Mouse (Mus musculus): ENCODE data around the gene Snap47. TPM values are rescaled to one million over a fixed set of nuclear protein-coding genes. Genes with fewer than 3 reads are reported as not detected.
A peak's percentile ranks its signal among the peaks of the same experiment; 100 is the strongest.

Snap47 gene
- polyA plus RNA-seq, 2 experiments = 12.4 to 21.6 TPM

DNA sequence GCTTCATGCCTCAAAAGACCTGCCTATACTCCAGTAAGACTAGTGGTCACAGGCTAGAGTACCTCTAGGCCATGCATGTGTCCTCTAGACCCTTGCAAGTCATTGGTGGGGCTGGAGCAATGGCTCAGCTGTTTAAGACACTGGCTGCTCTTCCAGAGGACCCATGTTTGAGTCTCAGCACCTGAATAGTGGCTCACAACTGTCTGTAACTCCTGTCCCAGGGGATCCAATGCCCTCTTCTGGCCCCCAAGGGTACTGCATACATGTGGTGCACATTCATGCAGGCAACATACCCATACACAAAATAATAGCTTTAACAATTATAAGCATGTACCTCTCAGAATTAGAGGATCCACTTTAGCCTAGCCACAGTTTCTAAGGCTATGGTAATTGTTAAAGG is 7.9 kb downstream of the Snap47 start:
- DNase-seq (ENCODE audit: low read depth in 3 of 3, low spot score in 3 of 3) (no peak), ATAC-seq (ENCODE audit: insufficient read depth) (no peak)
- Histone ChIP-seq H3K27me3 (ENCODE audit: control insufficient read depth, insufficient read depth, low read length) (no peaks in the 10 kb centered on the region), H3K27ac (no peak overlapping the region), H3K4me3 (ENCODE audit: insufficient read depth in 1 of 2, low read depth in 2 of 2, low read length in 2 of 2) (no peak overlapping the region), H3K4me2 (ENCODE audit: low read depth) (no peak overlapping the region), H3K9me3 (ENCODE audit: control insufficient read depth, low read length) (no peaks in the 10 kb centered on the region), H3K4me1 (replicated peaks; ENCODE audit: control insufficient read depth in 2 of 2, insufficient read depth in 2 of 2, low read length in 1 of 2) (no peaks in the 10 kb centered on the region), H3K9ac (replicated peaks) (no peak overlapping the region), H3K36me3 (replicated peaks; ENCODE audit: control insufficient read depth, insufficient read depth, low read depth) (no peaks in the 10 kb centered on the region)
- peak; percentile 42 for TF ChIP-seq CTCF (IDR thresholded peaks at IDR 0.05; ENCODE audit: low read depth)
- no peak for TF ChIP-seq EP300 (IDR thresholded peaks at IDR 0.05; ENCODE audit: low read depth)

DNA sequence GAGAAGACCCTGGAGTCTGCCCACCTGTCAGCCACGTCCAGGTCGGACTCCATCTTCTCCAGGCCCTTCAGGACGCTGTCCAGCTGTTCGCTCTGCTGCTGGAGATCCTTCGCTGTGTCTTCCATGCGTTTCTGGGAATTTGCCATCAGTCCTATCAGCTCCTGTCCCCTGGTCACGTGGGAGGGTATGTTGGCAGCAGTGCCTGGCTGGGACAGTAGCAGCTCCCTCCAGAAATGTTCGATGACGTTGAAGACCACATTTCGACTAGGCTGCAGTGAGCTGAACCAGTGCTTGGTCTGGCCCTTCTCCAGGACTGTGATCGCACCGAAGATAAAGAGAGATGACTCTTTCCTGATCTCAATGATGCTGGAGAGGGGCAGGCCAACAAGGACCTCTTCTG is 13.0 kb downstream of the Snap47 start:
- ATAC-seq (ENCODE audit: insufficient read depth) = no peak
- no peak overlapping the region for H3K27ac ChIP-seq
- DNase-seq (ENCODE audit: low read depth in 3 of 3, low spot score in 3 of 3) = no peak
- no peak overlapping the region for H3K9ac ChIP-seq (replicated peaks)
- H3K27me3 ChIP-seq (ENCODE audit: control insufficient read depth, insufficient read depth, low read length) = no peaks in the 10 kb centered on the region
- no peak overlapping the region for H3K4me2 ChIP-seq (ENCODE audit: low read depth)
- TF ChIP-seq EP300 (IDR thresholded peaks at IDR 0.05; ENCODE audit: low read depth) = no peak
- no peak for TF ChIP-seq CTCF (IDR thresholded peaks at IDR 0.05; ENCODE audit: low read depth)
- no peaks in the 10 kb centered on the region for H3K4me1 ChIP-seq (replicated peaks; ENCODE audit: control insufficient read depth in 2 of 2, insufficient read depth in 2 of 2, low read length in 1 of 2)
- H3K9me3 ChIP-seq (ENCODE audit: control insufficient read depth, low read length) = no peaks in the 10 kb centered on the region
- no peaks in the 10 kb centered on the region for H3K36me3 ChIP-seq (replicated peaks; ENCODE audit: control insufficient read depth, insufficient read depth, low read depth)
- 73% methylated on average over 12 of the region's 12 CpGs for WGBS (ENCODE audit: insufficient replicate concordance)
- H3K4me3 ChIP-seq (ENCODE audit: insufficient read depth in 1 of 2, low read depth in 2 of 2, low read length in 2 of 2) = no peak overlapping the region

- DNase-seq (ENCODE audit: low read depth in 3 of 3, low spot score in 3 of 3) (no peak), ATAC-seq (ENCODE audit: insufficient read depth) (no peak)
- Histone ChIP-seq H3K36me3 (replicated peaks; ENCODE audit: control insufficient read depth, insufficient read depth, low read depth) (no peaks in the 10 kb centered on the region), H3K27me3 (ENCODE audit: control insufficient read depth, insufficient read depth, low read length) (no peaks in the 10 kb centered on the region), H3K27ac (no peak overlapping the region), H3K4me1 (replicated peaks; ENCODE audit: control insufficient read depth in 2 of 2, insufficient read depth in 2 of 2, low read length in 1 of 2) (no peaks in the 10 kb centered on the region), H3K9me3 (ENCODE audit: control insufficient read depth, low read length) (no peaks in the 10 kb centered on the region), H3K9ac (replicated peaks) (no peak overlapping the region), H3K4me2 (ENCODE audit: low read depth) (no peak overlapping the region), H3K4me3 (ENCODE audit: insufficient read depth in 1 of 2, low read depth in 2 of 2, low read length in 2 of 2) (no peak overlapping the region)
- TF ChIP-seq EP300 (IDR thresholded peaks at IDR 0.05; ENCODE audit: low read depth) (no peak), CTCF (IDR thresholded peaks at IDR 0.05; ENCODE audit: low read depth) (no peak)
- 46% methylated on average over 3 of the region's 3 CpGs for WGBS (ENCODE audit: insufficient replicate concordance)
Observed at GRCm38 (mm10) chr11:59432261-59432660, 18.7 kb downstream of the Snap47 start.

DNA sequence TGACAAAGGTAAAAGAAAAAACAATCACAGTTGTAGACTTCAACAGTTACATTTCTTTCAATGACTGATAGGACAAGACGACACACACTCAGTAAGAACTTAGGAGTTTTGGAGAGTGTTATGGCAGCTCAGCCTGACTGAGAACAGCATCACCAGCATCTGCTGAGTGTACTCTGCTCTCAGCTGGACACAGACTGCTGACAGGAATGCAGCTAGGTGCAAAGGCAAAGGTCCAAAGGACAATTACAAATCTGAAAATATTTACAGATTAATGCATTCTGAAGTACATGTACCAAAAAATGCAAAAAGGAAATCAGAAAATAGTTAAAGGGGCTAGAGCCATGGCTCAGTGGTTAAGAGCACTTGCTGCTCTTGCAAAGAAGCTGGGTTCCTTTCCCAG is 21.0 kb downstream of the Snap47 start:
- H3K4me3 ChIP-seq (ENCODE audit: insufficient read depth in 1 of 2, low read depth in 2 of 2, low read length in 2 of 2) = no peak overlapping the region
- no peak overlapping the region for H3K4me2 ChIP-seq (ENCODE audit: low read depth)
- no peaks in the 10 kb centered on the region for H3K9me3 ChIP-seq (ENCODE audit: control insufficient read depth, low read length)
- H3K9ac ChIP-seq (replicated peaks) = no peak overlapping the region
- TF ChIP-seq CTCF (IDR thresholded peaks at IDR 0.05; ENCODE audit: low read depth) (no peak), EP300 (IDR thresholded peaks at IDR 0.05; ENCODE audit: low read depth) (no peak)
- H3K36me3 ChIP-seq (replicated peaks; ENCODE audit: control insufficient read depth, insufficient read depth, low read depth) = no peaks in the 10 kb centered on the region
- H3K4me1 ChIP-seq (replicated peaks; ENCODE audit: control insufficient read depth in 2 of 2, insufficient read depth in 2 of 2, low read length in 1 of 2) = no peaks in the 10 kb centered on the region
- 61% methylated on average over 1 of the region's 1 CpGs for WGBS (ENCODE audit: insufficient replicate concordance)
- DNase-seq (ENCODE audit: low read depth in 3 of 3, low spot score in 3 of 3) = no peak
- ATAC-seq (ENCODE audit: insufficient read depth) = no peak
- H3K27ac ChIP-seq = no peak overlapping the region
- H3K27me3 ChIP-seq (ENCODE audit: control insufficient read depth, insufficient read depth, low read length) = no peaks in the 10 kb centered on the region

DNA sequence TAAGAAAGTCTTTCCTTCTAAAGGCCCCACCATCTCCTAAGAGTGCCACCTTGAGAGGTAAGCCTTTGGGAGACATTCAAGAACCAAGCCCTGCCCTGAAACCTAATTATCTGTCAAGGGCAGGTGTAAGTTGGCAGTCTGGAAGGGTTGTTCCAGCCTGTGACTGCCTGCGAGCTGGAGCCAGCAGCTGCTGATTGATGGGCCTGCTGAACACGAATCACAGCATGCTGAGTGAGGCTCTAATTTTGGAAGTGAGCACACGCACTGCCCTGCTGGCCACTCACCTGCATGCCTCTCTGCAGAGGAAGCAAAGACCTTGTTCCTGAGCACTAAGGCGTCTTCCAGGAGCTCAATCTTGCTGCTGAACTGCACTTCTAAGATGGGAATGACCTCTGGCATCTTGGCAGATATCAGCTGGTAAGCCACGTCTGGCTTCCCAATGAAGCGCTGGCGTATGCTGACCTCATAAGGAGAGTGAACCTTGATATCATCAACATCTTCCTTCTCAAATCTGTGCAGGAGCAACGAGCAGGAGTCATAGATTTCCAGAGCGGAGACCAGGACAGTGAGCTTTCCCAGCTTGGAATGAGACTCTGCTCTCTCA is 22.8 kb downstream of the Snap47 start:
- 66% methylated on average over 9 of the region's 9 CpGs for WGBS (ENCODE audit: insufficient replicate concordance)
- Histone ChIP-seq H3K4me1 (replicated peaks; ENCODE audit: control insufficient read depth in 2 of 2, insufficient read depth in 2 of 2, low read length in 1 of 2) (no peaks in the 10 kb centered on the region; a peak in 1 of 4 replicates), H3K9me3 (ENCODE audit: control insufficient read depth, low read length) (no peaks in the 10 kb centered on the region), H3K4me2 (ENCODE audit: low read depth) (no peak overlapping the region), H3K4me3 (ENCODE audit: insufficient read depth in 1 of 2, low read depth in 2 of 2, low read length in 2 of 2) (no peak overlapping the region), H3K9ac (replicated peaks) (no peak overlapping the region), H3K27ac (no peak overlapping the region), H3K36me3 (replicated peaks; ENCODE audit: control insufficient read depth, insufficient read depth, low read depth) (no peaks in the 10 kb centered on the region), H3K27me3 (ENCODE audit: control insufficient read depth, insufficient read depth, low read length) (no peaks in the 10 kb centered on the region)
- TF ChIP-seq EP300 (IDR thresholded peaks at IDR 0.05; ENCODE audit: low read depth) = no peak
- TF ChIP-seq CTCF (IDR thresholded peaks at IDR 0.05; ENCODE audit: low read depth) = no peak
- DNase-seq (ENCODE audit: low read depth in 3 of 3, low spot score in 3 of 3) (no peak), ATAC-seq (ENCODE audit: insufficient read depth) (no peak)

Measured in liver, embryonic 14.5 days (tissue).